Comparison of ENCODE assay signal across 18 mouse cellular contexts in the genomic region with DNA sequence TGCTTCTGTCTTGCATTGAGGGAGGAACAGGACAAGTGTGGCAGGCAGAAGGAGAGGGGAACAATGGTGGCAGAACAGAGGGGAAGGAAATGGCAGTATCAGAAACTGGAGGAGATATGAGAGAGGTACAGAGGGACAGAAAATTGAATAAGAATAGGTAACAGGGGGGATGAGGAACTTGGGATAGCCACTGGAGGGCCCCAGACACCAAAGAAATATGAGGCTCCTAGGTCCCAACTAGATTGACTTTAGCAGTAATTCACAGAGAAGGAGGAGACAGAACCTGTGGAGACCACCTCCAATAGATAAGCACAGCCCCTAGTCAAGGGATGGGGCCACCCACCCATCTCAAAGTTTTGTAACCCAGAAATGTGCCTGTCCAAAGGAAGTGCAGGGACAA.
DNase-seq lines count a peak whose midpoint lies in the region; TF ChIP-seq lines count a peak whose summit lies in the region.
"Had no signal": no experiment of that assay in that cellular context is flagged by ENCODE, and none has a peak within 500 bp of the region (broad histone marks: within the 10 kb centered on the region; RNA-seq: fewer than 3 reads in every experiment).

No protein-coding gene starts in this region.

- no peak overlapping the region for H3K9ac ChIP-seq in MEL (ENCODE audit: control insufficient read depth, low read depth, low read length, poor library complexity, severe bottlenecking)

- intact Hi-C loops in left cerebral cortex, postnatal 14 days (cut with DNase I), result no loop called here
- intact Hi-C loops in heart, postnatal 25 days (cut with DNase I), result no loop called here

- no peaks in the 10 kb centered on the region for H3K9me3 ChIP-seq in MEL (replicated peaks; ENCODE audit: insufficient read depth, low read length)
- H3K9me3 ChIP-seq: G1E had no signal

- H3K4me3 ChIP-seq in MEL (ENCODE audit: control insufficient read depth in 1 of 2, insufficient read depth in 1 of 2, low read depth in 2 of 2, low read length in 2 of 2), result no peak overlapping the region

- H3K4me1 ChIP-seq in MEL (ENCODE audit: control insufficient read depth in 1 of 2, insufficient read depth in 2 of 2, low read length in 2 of 2), result no peaks in the 10 kb centered on the region

- H3K27ac ChIP-seq in MEL (ENCODE audit: control insufficient read depth, low read depth, low read length), result no peak overlapping the region

- no peaks in the 10 kb centered on the region for H3K79me2 ChIP-seq in MEL (ENCODE audit: control insufficient read depth, insufficient read depth, low read length, poor library complexity)

- TF ChIP-seq POLR2A in MEL (IDR thresholded peaks at IDR 0.05; ENCODE audit: control insufficient read depth in 1 of 2, insufficient read depth in 1 of 2, low read depth in 1 of 2, low read length in 2 of 2, poor library complexity in 1 of 2), result no peak

- peak; percentile 82 for TF ChIP-seq RAD21 in MEL (IDR thresholded peaks at IDR 0.05; ENCODE audit: low read depth, low read length)

- no peaks in the 10 kb centered on the region for H3K36me3 ChIP-seq in MEL (ENCODE audit: control insufficient read depth in 1 of 2, insufficient read depth in 2 of 2, low read length in 2 of 2)
- H3K36me3 ChIP-seq: G1E had no signal

- TF ChIP-seq EP300 in MEL (IDR thresholded peaks at IDR 0.05; ENCODE audit: low read depth in 1 of 2, low read length in 2 of 2), result no peak

- DNase-seq in A20 (ENCODE audit: low read depth, low spot score) (peak; percentile 2), MEL (ENCODE audit: low read depth, low spot score) (peak; percentile 60)
- DNase-seq in left cerebral cortex, postnatal 14 days (ENCODE audit: low spot score in 2 of 2), result no peak
- no peak for DNase-seq in heart, postnatal 25 days (ENCODE audit: low spot score)
- DNase-seq: adrenal gland, adult 2 months; adrenal gland, adult 8-10 months; adrenal gland, postnatal 10 days; adrenal gland, postnatal 14 days; adrenal gland, postnatal 25 days; adrenal gland, postnatal 36 days; B cell, adult 2 months; cerebellum, adult 11 months; cerebellum, adult 11-12 months; cerebellum, adult 18-20 months; cerebellum, adult 2 months; cerebellum, adult 8-10 months had no signal

- no peaks in the 10 kb centered on the region for H3K27me3 ChIP-seq in MEL (ENCODE audit: control insufficient read depth in 1 of 2, insufficient read depth in 2 of 2, low read length in 2 of 2)
- H3K27me3 ChIP-seq: CH12.LX had no signal

- peak in 2 of 3 experiments; percentile 48 to 66; a peak in 4 of 6 replicates for TF ChIP-seq CTCF in MEL (IDR thresholded peaks at IDR 0.05 in 2 of 3, conservative IDR thresholded peaks at IDR 0.05 in 1 of 3; ENCODE audit: control insufficient read depth in 1 of 3, insufficient read depth in 1 of 3, low read depth in 2 of 3, low read length in 3 of 3, poor library complexity in 1 of 3, severe bottlenecking in 1 of 3)

TF ChIP-seq in MEL, 35 proteins besides CTCF, POLR2A, EP300 and RAD21:
- peak; percentile 70 for TF ChIP-seq ZC3H11A (IDR thresholded peaks at IDR 0.05; ENCODE audit: low read depth, low read length)
- TF ChIP-seq ZMIZ1 (IDR thresholded peaks at IDR 0.05; ENCODE audit: low read depth, low read length), result no peak
- no peak for TF ChIP-seq TCF12 (IDR thresholded peaks at IDR 0.05; ENCODE audit: low read depth, low read length)
- no peak for TF ChIP-seq NELFE (IDR thresholded peaks at IDR 0.05; ENCODE audit: low read depth, low read length)
- TF ChIP-seq ELF1 (IDR thresholded peaks at IDR 0.05; ENCODE audit: low read depth, low read length), result no peak
- TF ChIP-seq GABPA (IDR thresholded peaks at IDR 0.05; ENCODE audit: low read depth, low read length), result no peak
- no peak for TF ChIP-seq MEF2A (IDR thresholded peaks at IDR 0.05; ENCODE audit: extremely low read depth, insufficient replicate concordance, low read depth, low read length, poor library complexity, severe bottlenecking)
- no peak for TF ChIP-seq TBP (IDR thresholded peaks at IDR 0.05; ENCODE audit: low read depth, low read length)
- peak; percentile 78 for TF ChIP-seq SMC3 (IDR thresholded peaks at IDR 0.05; ENCODE audit: low read depth, low read length)
TF ChIP-seq in MEL: peak in this region for 2.

Comparison
In these comparisons a context has a peak if more than half of its experiments do, and no peak if none do; other contexts are left out.
1. DNase-seq: peak in A20 (single experiment) and MEL (single experiment); none in left cerebral cortex, postnatal 14 days (0 of 2) and heart, postnatal 25 days (single experiment).